Mouse (Mus musculus): Measurements from ENCODE around the gene Ranbp6.

Ranbp6 gene

GRCm38 (mm10) chr19:29805917-29806785 is 6.6 kb downstream of the Ranbp6 start, which contains the start of gene 9930021J03Rik:
TSS of gene 9930021J03Rik (minus strand) at chr19:29805989.
- DNase-seq (ENCODE audit: low spot score in 2 of 2), result peak; percentile 98 to 99

DNA sequence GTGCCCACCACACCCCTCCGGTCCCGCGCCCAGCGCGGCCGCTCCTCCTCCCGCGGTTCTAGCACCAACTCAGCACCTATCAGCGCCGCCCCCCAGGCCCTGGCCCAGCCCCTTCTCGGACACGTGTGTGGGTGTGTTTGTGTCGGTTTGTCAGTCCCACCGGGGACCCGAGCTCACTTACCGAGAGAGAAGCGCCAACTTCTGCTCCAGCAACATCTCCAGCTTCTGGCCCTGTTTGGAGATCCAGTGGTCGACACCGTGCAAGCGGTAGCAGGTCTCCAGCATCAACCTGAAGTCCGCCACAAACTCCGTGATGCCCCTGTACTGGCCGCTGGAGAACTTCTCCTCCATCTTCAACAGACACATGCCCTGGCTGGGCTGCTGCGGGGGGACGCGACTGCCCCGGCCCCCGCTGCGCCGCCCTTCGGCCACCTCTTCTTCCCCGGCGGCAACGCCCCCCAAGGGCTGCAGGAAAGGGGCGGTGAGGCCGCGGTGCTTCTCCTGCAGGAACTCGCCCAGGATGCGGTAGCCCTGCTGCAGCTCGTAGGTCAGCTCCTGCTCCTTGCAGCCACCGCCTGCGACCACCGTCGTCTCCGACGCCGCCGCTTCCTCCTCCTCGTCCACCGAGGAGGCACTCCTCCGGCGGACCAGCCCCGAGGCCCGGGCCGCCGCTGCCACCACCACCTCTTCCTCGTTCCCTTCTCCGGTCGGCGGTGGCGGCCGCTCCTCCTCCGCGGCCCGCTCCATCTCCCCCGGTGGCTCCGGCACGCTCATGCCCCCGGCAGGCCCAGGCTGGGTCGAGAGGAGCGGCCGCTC is 7.5 kb downstream of the Ranbp6 start:
- peak; percentile 22 to 41 for DNase-seq (ENCODE audit: low spot score in 2 of 2)

DNA sequence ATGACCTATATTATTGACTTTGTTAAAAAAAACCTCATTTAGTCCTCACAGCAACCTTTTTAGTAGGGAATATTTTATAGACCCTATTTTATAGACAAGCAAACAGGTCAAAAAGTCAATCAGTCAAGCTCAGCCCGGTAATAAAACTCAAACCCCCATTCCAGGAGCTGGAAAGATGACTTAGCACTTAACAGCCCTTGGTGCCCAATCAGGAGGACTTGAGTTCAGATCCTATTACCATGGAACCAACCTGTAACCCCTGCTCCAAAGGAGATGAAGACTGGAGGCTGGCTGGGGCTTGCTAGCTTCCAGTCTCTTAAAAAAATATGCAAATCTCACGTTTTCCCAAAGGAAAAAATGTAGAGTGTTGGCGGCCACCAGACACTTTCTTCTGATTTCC is 8.8 kb downstream of the Ranbp6 start:
- no peak for DNase-seq (ENCODE audit: low spot score in 2 of 2)

- no peak for DNase-seq (ENCODE audit: low spot score in 2 of 2)
These were observed 15.4 kb downstream of the Ranbp6 start for GRCm38 (mm10) chr19:29797371-29797770.

DNA sequence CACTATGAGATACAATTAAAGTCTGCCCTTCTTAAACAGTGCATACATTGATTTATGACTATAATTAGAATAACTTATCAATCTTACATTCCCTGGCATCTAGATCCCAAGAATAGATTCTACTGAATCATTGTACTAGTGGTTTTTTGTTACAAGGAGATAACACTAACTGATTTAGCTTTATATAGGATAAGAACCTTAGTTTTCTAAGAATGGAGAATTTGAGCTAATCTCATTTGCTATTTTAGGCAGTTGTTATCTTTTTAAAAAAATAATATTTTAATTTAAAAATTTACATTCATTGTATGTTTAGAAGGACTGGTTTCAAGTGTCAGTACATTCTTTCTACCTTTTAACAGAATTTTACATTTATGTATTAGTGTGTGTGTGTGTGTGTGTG is 24.8 kb downstream of the Ranbp6 start:
- DNase-seq (ENCODE audit: low spot score in 2 of 2), result no peak

- no peak for DNase-seq (ENCODE audit: low spot score in 2 of 2)
These were observed 29.9 kb downstream of the Ranbp6 start for GRCm38 (mm10) chr19:29782914-29783313.

Data from frontal cortex, postnatal 36 days (tissue).